Mouse (Mus musculus) spleen, postnatal 4 days (tissue): ENCODE data around the gene Slc5a2.

Experiments used
- DNase-seq, 2 experiments: peaks; one replicate each; pipeline ENCODE4 v3.0.0; 2022; ENCODE audit warnings: low spot score in 2 of 2

The Slc5a2 gene

DNA sequence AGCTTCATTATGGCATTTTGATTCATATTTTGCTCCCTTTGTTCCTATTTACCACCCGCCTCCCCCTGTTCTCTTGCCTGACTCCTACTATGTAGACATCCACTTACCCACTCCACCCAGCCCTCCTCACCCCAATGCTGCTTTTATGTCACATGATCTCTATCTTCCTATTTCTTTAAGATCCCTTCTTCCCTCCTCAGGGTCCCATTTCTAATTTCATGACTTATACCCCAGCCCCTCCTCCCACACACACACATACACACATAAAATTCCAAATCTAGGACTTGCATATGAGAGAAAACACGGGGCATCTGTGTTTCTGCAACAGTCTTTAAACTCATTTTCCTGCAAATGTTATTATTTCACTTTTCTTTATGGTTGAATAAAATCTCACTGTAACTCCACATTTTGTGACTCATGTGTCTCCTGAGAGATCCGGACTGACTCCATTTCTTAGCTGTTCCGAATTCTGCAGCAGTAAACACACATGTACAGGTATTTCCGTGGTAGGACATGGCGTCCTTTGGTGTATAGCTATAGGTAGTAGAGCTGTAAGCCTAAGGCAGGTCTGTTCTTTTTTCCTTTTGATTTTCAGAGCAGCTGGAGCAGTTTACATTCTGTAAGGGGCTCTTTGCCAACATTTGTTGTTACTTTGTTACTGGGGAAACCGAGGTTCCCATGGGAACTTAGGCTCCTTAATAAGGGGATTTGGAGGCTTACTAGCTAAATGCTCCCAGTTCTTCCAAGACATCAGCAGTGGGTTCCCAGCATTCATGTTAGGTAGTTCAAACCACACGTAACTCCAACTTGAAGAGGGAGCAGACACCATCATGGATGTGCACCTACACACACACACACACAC, 33.3 kb downstream of the Slc5a2 start:
- no peak for DNase-seq

DNA sequence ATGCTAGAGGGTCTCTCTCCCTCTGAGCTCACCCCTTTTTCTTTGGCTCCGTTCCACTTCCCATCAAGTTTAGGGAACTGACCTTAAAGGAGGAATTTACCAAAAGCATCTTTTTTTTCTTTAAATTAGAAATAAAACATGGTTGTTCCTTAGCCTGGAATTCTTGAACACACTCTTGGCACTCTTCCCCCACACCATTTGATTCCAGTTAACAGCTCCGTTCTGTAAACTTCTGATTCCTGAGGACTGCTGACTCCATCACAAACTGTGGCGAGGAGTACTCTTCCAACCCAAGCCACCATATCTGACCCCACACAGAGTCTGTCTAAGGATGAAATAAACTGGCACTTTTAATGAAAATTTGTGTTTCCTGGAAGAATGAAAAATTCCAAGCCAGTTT, 35.5 kb downstream of the Slc5a2 start:
- no peak for DNase-seq

DNA sequence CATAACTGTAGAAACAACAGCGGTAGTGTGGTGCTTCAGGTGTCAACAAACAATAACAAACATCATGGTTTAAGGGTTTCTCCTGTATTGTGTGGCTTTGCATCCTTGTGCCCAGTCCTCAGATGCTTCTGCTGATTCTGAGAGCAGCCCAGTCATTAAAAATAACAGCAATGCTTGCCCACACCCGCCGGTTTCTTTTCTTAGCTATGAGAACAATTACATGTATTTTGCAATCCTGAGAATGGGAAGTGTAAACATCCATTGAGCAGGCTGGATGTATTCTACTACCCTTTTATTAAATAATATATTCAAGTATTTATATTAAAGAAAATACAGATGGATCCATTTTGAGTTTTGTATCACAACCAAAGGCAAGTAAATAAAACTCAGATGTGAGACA, 36.7 kb downstream of the Slc5a2 start:
- DNase-seq, result no peak

DNA sequence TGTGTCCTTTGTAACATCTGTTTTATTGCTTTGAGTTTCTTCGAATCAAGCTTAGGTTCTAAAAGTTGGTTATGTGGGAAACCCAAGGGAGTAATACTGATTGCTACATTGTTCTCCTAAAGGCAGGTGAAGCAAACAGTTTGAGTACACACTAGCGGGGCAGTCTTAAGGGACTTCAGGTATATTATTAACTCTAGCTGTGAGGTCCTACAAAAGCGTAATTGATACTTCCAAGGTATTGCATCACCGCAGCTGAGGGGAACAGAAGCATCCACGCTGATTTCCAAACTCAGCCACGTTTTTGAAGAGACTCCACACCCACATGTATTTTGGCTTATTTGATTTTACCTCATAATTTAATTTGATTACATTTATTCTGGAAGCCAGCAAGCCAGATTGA, 38.7 kb downstream of the Slc5a2 start:
- DNase-seq, result no peak

DNA sequence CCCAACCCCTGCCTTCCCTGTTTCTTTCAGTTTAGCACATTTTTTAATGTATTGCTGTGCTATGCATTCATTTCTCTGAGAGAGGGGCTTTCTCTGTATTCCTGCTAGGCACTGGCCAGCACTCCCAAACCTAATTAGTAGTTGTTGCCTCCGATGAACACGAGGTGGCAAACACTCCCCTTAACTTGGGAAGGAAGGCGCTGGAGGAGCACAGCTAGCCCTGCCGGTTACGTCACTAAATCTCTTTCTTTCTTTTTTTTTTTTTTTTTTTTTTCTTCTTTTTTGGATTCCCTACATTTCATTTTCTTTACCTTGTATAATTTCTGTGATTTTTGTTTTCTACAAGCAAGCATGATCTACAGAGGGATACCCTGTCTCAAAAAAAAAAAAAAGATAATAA, 39.5 kb downstream of the Slc5a2 start:
- no peak for DNase-seq

DNA sequence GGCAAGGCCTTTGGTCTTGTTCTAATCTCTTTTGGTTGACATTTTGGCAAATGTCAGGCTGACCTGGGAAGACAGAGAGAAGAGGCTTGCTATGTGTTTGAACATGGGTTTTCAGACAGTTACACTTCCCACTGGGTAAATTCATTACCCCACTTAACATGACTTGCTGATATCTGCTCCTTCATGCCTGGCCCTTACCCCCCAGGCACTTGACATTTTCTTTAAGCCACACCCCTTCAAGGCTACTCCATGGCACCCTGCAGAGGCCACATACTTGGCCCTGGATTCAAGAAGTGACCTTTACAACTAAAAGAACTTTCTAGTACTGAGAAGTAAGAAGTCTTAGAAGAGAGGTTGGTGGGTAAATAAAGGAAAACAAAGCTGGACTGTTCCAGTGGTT, 42.4 kb downstream of the Slc5a2 start:
- DNase-seq, result no peak

DNA sequence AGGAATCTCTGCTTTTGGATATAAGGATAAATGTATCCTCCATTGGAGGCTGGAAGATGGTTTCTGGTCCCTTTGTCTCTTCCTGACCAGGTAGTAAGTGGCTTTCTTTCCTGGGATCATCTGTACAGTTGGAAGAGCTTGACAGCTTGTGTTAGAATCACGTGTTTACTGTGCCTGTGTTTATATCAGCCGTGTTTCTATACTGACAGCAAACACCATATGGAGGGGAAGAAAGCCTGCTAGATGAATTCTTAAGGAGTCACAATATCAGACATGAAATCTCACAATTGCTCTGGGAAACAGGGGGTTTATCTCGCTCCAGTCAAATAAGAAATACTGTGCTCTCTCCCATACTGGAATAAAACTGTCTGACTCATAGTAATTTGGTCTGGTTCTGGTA, 43.8 kb downstream of the Slc5a2 start:
- DNase-seq, result no peak

DNA sequence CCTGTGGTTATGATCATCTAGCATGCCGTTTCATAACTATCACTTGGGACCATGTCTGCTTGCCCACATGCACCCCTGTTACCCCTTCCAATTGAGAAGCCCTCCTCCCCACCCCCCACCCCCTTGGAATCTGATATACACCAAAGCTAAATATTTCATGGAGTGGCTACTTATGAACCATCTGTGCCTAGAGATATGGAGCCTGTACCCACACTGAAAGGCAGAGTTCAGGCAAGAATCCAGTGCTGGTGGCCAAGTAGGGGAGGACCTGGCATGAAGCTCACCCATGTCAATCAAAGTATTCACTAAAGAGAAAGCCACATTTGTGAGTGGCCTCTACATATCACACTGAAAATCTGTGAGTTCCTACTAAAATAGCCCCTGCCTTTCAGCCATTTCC, 44.3 kb downstream of the Slc5a2 start:
- no peak for DNase-seq

DNA sequence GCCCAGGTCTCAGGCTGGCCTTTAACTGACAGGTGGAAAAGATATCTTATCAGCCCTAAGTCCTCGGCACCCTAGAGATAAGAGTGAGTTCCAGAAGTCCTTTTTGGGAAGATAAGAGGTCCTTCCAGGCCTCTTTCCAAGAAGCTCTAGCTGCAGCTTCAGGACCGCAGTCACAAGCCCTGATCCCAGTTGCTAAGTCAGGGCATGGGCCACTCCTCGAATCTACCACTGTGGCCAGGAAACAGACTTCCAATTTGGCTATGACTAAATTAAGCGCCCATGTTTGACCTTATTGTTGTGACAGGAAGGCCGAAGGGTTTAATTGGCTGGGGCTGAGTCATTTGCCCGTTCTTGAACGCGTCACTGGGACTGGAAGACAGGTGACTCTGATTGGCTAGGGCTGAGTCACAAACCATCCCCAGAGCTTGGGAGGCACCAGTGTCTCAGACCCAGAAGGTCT, 44.8 kb downstream of the Slc5a2 start:
- no peak for DNase-seq

DNA sequence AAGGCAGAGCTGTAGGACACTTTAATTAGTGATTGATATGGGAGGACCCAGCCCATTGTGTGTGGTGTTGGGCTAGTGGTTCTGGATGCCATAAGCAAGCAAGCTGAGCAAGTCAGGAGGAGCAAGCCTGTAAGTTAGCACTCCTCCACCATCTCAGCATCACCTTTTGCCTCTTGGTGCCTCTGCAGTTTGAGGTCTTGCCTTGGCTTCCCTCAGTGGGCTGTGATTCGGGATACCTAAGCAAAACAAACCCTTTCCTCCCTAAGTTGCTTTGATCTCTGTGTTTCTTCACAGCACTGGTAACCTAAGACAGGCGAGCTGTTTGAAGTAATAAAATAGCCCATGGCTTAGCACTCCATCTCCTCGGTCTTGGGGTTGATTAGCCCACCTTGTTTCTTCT, 45.8 kb downstream of the Slc5a2 start:
- no peak for DNase-seq

DNA sequence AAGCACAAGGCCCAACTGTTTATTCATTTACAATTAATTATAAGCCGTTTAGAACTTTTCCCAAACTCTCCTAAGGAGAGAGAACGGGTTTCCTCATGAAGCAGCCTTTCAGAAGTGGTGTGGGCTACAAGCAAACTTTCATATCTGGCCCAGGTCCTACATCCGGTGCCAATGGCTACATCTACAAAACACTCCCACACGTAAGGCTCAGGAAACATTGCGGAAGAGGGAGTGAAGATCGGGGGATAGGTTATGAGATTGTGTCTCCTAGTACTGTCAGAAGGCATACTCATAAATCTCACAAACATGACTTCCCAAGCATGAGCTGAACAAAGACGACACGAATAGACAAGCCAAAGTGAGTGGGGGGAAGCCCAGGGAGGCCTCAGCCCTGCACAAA, 46.4 kb downstream of the Slc5a2 start:
- no peak for DNase-seq

DNA sequence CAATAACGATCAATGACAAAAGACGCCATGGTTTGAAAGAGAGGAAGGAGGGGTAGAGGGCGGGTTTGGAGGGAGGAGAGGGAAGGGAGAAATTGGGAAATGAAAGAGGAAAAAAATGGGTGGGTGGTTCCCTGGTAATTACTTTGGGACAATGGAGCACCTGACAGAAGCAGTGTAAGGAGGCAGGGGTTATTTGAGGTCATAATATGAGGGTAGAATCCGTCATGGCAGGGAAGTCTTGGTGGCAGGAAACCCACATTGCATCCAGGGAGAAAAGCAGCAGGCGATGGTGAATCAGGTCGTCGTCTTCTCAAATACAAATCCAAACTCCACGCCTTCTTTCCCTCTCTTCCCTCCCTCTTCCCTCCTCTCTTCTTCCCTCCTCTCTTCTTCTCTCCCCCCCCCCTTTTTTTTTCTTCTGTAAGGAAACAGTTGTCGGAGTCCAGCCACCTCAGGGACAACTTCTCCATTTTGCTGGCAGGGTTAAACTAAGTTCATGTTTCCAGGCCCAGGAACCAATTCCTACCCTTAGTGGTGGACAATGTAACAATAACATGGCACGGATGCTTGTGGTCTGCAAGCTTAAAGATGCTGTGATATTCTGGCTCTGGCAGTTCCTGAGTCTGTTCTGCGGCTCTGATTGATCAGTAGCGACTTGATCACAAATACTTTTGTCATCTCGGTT, 47.1 kb downstream of the Slc5a2 start:
- no peak for DNase-seq

DNA sequence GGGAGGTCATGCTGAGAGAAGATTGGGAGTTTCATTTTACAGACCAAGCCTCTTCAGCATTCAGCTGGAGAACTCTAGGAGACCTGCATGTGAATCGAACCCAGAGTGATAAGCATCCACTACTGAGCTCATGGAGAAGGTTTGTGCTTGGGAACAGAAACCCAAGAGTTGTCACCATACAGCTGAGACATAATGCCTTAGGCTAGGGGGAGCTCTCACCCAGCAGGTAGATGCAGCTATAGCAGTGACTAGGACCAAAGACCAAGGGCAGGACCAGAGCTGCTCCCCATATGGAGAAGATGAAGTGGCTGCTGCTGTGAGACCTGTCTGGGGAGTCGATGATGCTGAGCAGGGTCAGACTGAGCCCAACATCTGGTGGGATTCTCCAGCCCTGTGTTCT, 48.1 kb downstream of the Slc5a2 start:
- no peak for DNase-seq

DNA sequence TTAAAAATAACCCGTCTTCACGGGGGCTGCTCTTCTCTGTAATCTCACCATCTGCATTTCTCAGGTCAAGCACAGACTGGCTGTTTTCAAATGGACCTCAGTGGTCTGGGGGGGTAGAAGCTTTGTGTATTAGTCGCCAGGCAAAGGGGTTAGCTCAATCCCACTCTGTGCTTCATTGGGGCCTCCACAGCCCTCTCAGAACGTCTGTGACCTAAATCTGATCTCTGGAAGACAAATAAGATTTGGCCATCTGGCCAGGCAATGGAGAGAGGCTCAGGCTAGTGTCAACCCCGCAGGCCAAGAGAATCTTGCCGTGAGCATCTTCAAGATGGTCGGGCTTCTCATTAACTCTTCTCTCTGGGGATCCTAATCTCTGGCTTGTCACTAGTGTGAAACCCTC, 49.0 kb downstream of the Slc5a2 start:
- no peak for DNase-seq

DNA sequence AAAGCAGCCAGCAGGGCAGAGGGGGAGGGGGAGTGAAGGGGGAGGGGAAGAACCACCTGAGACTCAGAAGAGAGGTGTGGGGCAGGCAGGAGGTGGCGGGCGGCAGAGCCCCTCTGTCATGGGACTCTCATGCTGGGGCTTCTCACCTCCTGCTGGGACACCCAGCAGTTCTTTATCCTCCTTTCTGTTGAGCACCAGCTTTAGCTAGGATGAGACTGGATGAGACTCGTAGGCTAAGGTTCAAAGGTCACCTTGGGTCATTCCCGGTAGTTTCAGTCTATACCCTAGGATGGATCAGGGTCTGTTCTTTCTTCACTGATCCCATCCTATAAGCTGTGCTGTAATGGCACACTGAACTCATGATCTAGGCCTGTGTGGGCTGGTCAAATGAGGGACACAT, 51.6 kb downstream of the Slc5a2 start:
- no peak for DNase-seq

DNA sequence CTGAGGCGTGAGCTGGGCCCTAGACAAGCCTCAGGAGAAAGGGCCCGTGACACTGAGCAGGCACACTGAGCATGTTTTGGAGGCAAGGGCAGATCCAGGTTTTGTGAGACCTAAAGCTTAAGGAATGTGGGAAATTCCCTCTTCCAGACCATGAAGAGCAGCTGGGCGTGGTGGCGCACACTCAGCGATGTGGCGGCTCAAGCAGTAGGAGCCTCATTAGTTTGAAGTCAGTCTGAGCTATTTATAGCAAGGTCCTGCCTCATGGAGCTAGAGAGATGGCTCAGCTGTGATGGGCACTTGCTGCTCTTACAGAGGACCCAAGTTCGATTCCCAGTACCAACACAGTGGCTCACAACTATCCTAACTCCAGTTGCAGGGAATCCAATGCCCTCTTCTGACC, 53.7 kb downstream of the Slc5a2 start:
- DNase-seq, result no peak

DNA sequence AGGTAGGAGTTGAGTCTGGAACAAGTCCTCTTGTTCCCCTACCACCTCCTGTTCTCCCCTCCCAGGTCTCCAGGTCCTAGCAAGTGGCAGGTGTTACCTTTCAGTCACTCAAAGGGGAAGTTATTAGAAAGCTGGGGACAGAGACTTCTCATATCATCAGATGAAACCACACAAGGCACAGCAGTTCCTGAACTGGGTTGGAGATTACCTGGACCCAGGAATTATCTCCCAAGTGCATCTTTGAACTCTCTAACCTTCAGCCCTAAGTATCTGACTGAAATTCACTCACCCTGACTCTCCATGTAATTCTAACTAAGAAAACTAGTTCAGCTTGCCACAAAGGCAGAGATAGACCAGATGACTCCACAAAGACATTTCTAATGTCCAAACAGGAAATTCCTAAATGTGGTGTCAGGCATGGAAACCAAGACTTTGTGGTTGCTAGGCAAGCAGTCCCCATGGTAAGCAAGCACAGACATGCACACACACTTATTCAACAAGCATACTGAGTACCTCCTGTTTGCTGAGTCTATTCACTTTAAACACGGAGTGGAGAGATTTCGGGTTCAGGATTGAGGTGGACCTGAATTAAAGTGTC, 54.9 kb downstream of the Slc5a2 start:
- DNase-seq, result no peak

DNA sequence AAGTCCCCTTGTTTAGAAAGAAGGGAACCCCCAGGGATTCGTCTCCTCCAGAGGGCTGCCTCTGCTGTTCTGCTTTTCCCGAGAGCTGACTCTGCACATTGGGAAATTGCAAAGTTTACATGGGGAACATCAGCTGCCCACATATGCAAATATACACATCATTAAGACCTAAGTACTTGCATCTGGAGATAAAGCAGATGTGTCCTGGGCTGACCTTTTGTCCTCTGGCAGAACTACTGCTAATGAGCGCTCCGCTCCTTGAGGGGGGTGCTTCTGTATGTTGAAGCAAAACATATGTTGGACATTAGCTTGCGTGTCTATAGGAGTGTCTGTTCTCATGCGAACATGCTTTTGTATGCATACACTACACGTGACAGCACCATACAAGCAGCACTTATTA, 55.8 kb downstream of the Slc5a2 start:
- no peak for DNase-seq
